Mouse (Mus musculus) ES-CJ7 (cell line): ENCODE measurements around the gene Lamc3.
A peak's percentile ranks its signal among the peaks of the same experiment; 100 is the strongest.
"Not testable (repeated sequence)": the region's sequence is repeated elsewhere in the genome, so short reads cannot be mapped to it uniquely, and the experiment has no call there.

Experiments used
- DNase-seq: peaks from one replicate; pipeline ENCODE4 v3.0.0; 2011; ENCODE audit warnings: low read depth, low spot score

The Lamc3 gene

DNA sequence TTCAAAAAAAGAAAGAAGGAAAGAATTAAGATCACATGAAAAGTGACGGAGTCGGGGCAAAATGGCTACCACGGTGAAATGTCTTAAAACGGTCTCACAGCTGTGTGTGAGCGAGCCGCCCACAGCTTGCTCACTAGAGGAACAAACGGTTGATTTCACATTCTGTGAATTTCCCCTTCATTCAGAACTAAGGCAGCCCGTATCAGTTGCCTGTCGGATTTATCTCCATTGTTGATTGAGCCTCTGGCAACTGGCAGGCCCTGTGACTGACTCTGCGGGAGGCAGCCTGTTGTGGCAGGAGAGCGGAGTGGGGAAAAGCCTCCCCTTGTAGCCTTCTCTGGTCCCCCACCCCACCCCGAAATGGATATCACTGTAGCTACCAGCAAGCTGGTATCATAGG is 10.6 kb upstream of the Lamc3 start:
- no peak for DNase-seq

DNA sequence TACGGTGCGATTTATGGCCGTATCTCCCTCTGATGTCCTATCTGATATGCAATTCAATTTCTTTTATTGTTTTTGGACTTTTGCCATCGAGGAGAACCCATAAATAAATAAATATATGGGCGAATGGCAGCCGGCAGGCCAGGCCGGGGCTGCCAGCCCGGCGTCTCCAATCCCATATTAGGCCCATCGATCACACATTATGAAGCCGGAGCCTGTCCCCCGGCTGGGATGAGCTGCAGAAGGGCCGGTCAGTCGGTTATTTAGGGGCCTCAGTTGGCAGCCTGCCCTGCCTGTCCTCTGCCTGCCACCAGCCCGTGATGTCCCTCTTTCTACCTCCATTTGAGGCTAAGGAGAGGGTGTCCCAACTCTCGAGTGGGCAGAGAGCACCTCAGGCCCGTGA is 8.5 kb upstream of the Lamc3 start:
- no peak for DNase-seq

DNA sequence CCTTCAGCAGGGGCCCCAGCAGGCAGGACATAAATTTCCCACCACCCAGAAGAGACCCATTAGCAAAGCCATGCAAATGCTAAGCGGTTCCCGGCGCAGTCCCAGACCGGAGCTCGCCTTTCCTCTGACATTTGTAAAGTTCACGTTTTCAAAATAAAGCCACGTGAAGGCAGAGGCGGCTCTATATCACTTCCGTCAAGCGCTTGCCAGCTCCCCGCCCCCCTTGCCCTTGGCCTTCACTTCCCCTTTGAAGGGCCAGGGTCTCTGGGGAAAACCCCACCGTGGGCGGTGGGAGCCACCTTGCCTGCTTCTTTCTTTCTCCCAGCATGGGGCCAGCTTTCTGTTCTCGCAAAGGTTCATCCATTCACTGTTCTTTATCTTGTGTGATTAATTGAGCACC is 6.2 kb upstream of the Lamc3 start:
- peak; percentile 83 for DNase-seq

DNA sequence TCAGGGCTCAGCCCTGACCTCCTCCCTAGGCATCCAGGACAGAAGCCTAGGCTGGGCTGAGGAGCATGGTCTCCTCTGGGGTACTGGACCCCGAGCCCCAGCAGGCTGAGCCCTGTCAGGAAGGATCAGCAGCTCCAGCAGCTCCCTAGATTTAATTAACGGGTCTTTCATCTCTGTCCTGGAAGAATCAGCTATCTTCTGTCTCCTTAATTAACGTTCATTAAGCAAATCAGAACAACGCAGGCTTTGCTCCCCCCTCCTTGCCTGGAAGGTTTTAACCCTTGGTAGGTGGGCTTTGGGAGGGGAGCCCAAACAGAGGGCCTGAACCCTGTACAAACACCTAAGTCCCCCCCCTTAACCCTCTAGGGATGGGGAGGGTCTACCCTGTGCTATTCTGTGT is 4.0 kb upstream of the Lamc3 start:
- no peak for DNase-seq

DNA sequence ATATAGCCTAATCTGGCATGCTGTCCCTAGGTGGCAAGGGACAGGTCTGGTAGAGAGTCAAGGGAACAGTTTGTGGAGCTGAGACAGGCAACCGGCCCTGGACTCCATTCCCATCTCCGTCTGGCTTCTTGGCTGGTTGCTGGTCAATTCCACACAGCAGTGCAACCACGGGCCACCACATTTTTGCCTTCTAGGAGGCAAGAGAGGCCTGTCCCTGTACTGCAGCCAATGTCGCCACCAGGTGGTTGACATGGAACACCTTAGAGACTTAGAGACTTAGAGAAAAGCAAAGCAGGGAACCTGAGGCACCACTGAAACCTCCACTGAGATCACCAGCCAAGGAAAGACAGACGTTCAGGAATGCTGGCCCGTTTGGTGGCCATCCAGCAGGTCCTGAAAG is 2.3 kb upstream of the Lamc3 start:
- DNase-seq, result peak; percentile 73

DNA sequence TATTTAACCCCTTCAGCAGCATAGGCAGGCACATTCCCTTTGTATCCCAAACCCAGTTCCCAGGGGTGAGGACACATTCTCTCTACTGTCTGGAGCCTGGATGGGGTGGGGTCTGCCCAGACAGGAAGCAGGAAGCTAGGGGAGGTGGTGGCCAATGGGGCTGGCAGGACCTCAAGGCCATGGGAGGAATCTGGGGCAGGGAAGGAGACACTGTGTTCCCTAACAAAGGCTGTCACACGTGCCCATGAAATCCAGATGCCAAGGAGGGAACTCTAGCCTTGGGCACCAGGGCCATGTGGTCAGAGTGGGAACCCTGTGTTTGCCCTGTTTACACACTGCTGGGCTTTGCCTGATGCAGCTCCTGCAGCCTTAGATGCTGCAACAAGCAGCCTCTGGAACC is 1.8 kb downstream of the Lamc3 start:
- no peak for DNase-seq

- DNase-seq, result no peak
Measured at GRCm38 (mm10) chr2:31891219-31891618, 4.1 kb downstream of the Lamc3 start.

DNA sequence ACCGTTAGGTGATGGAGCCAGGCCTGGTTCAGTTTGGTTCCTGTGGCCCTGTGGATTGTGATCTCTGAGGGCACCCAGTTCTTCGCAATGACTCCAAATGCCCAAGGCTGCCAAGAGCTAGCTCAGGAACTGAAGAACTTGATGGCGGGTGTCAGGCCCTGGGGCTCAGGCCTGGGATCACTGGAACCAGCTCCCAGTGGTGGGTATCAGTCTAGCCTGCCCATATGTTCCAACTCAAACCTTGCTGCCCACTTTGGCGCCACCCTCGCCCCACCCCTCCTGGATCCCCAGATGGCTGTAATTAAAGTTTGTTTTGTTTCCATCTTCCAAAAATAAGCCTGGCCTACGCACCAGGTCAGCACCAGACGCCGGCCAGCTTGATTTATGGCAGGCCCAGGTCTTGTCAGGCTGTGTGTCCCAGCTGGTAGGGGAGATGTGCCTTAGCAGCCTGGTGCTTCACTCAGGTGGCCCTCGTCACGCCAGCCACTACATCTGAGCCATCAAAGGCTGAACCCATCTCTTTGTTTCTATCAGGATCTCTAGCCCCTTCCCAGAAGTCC is 6.1 kb downstream of the Lamc3 start:
- no peak for DNase-seq

DNA sequence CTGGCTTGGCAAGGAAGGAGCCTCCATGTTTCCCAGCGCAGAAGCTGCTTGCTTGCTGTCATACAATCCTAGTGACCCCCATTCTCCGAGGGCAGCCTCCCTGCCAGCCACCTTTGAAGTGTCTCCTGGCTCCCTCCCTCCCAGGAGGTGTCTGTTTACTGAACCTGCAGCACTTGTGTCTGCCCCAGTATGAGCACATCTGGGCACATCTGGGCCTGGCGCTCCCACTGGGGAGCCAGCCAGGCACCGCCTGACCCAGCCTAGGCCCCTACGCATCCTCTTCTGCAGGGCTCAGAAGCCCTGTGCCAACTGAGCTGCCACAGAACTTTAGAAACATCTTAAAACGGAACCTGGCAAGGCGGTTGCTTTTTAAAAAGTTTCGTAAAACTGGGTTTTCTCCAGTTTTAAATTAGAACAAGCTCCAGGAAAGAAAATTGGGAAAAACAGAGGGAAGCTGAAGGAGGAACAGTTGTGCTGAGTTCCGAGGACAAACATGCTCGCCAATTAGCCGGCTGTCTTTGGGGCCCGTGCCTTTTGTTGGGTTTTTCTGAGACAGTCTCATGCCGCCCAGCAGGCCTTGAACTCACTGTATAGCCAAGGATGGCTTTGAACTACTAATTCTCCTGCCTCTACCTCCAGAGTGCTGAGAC is 7.3 kb downstream of the Lamc3 start:
- no peak for DNase-seq

- no peak for DNase-seq
Measured at GRCm38 (mm10) chr2:31900932-31901331, 13.8 kb downstream of the Lamc3 start.

DNA sequence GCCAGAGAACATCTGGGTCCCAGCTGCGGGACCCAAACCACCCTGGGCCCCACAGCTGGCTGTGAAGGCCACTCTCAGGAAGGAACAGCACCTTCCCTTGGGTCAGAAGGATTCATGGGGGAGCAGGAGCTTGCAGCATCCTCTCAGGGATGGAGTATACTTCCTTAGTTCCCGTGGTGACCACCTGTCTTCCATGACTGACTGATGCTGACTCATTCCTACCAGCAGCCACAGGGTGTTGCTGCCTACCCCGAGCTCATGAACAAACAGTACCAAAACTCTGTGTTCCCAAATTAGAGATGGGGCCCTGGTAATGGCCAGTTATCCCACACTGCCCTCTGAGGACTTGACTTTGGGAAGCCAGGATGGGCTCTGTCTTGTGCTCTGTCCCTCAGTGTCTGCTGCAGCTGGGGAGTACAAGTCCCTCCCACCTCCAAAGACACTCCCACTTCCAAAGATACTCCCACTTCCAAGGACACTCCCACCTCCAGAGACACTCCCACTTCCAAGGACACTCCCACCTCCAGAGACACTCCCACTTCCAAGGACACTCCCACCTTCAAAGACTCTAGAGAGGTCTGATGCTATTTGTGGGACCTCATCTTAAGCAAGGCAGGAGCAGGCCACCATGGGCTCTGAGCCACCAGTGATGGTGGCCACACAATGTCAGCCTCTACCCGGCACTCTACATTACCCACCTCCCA is 14.7 kb downstream of the Lamc3 start:
- peak; percentile 77 for DNase-seq

DNA sequence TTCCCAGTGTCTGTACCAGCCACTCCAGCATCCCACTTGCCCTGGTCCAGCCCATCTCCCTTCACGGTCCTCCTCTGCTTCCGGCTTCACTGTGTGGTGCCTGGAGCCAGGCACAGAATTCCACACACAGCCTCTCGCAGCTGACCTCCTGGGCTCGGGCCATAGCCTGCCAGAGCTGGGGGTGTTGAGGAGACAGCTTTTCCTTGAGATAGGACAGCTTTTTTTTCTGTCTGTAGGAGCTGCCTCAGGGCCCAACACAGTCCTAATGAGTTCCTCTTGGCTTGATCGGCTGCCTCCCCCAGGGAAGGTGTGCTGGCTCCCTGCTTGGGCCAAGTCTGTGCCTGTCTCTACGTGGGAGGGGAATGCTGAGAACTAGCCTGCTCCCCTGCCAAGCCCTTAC is 17.0 kb downstream of the Lamc3 start:
- no peak for DNase-seq

DNA sequence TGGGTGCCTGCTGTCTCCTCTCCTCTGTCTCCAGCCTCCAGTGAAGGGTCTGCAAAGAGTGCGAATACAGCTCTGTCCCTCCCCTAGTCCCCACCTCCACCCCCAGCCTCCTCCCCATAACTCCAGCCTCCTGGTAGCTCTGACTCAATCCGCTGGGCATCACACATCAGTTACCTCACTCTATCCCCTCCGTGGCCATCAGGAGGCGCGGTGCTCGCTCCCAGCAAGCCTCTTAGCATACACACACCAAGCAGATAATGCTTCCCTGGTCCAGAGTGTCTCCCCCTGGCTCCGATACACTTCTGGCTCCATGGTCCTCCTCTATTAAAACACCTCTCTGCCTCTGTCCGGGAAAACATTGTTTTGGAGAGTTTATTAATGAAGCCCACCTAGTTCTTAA is 17.5 kb downstream of the Lamc3 start:
- peak; percentile 57 for DNase-seq

DNA sequence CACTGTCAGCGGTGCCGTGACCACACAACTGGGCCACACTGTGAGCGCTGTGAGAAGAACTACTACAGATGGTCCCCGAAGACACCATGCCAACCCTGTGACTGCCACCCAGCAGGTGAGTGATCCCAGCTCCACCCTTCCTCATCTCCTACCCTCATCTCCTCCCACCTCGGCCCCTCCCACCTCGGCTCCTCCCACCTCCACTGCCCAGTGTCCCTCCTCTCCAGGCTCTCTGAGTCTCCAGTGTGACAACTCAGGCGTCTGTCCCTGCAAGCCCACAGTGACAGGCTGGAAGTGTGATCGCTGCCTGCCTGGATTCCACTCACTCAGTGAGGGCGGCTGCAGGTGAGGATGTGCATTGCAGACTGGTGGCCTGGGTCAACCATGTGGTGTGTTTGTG is 18.6 kb downstream of the Lamc3 start:
- no peak for DNase-seq

DNA sequence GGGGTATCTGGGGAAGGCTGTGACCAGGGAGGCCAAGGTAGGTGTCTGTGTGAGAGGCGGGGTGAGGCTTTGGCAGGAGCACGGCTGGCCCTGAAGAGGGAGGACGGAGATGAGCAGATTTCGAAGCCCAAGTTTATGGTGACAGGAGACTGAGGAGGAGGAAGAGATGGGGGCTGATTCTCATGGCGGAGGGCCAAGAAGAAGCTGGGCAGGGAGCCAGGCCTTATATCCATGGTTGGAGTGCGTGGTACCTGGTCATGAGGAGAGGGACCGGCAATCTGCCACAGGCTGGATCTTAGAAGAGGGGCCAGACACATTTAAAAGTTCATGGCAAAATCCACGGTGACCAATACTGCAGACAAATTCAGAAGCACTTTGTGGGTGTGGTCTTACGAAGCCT is 19.3 kb downstream of the Lamc3 start:
- no peak for DNase-seq

GRCm38 (mm10) chr2:31912575-31912974 is 25.5 kb downstream of the Lamc3 start:
- DNase-seq, result peak; percentile 33

DNA sequence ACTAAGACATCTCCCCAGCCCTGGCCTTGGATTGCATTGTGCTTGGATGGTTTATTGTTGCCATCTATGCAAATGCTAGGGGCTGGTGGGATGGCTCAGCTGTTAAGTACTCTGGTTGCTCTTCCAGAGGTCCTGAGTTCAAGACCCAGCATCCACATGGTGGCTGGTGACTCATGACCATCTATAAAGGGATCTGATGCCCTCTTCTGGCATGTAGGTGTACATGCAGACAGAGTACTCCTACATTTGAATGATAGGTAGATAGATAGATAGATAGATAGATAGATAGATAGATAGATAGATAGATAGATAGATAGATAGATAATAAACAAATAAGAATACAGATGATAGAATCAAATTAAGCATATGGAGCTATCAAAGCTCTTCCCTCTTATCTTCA is 27.1 kb downstream of the Lamc3 start:
- not testable (repeated sequence) for DNase-seq

GRCm38 (mm10) chr2:31915112-31915511 is 28.0 kb downstream of the Lamc3 start:
- DNase-seq, result peak; percentile 83

DNA sequence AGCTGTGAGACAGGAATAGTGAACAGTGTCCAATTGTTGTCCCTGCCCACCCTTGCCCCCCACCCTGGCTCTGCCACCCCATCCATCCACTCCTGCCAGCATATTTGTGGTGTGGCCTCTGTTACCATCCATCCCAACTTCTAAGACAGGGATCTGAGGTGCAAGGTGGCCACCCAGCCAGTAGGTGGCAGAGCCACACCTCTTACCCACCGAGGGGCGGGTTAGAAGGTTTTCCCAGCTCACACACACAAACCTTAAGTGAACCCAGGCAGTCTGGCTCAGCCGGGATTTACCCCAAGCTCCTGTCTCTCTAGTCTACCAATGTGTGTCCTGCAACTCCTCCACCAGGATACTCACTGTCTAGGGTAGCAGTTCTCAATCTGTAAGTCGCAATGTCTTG is 30.5 kb downstream of the Lamc3 start:
- peak; percentile 48 for DNase-seq

- no peak for DNase-seq
Measured at GRCm38 (mm10) chr2:31923645-31924044, 36.6 kb downstream of the Lamc3 start.

DNA sequence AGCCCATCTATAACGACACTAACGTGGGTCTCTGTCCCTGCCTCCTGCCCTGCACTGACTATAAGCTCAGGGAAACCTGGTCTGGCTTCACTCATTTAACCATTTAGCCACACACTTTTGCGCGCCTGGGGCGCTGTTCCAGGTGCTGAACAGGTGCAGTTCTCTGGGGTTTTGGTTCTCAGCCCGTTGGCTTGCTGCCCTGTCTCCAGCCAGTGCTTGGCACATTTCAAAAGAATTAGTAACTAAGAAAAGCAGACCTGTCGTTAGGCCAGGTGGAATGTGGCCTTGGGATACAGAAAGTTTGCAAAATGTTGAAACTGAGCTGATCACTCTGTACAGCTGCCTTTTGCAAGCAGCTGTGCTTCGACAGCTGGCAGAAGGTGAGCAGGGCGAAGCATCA is 37.7 kb downstream of the Lamc3 start:
- DNase-seq, result no peak

DNA sequence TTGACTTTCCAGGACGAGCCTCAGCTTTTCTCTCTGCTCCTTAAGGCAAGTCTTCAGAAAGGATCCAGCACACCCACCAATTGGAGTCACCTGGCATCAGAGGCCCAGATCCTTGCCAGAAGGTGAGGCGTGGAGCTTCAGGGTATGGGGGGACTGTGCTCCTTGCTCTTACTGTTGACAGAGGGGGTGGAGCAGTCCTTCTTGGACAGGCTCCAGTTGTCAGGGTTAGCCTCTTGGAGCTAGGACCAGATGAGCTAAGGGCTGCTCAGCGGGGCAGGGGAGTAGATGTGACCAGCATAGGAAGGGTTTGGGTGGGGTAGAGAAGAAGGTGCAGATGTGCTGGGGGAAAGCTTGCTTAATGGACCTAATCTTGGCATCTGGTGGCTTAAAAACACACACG is 38.8 kb downstream of the Lamc3 start:
- no peak for DNase-seq

- DNase-seq, result no peak
Measured at GRCm38 (mm10) chr2:31929664-31930063, 42.6 kb downstream of the Lamc3 start.
